Mouse (Mus musculus) G1E (cell line): ENCODE measurements around the gene Myh9.
"Not testable (repeated sequence)": the region's sequence is repeated elsewhere in the genome, so short reads cannot be mapped to it uniquely, and the experiment has no call there.

Experiments used
- CTCF ChIP-seq: IDR thresholded peaks from 2 replicates; pipeline ENCODE4 v1.5.1; 2012; ENCODE audit warnings: low read depth, low read length, inconsistent platforms, mixed read lengths
- GATA1 ChIP-seq: IDR thresholded peaks from 2 replicates; pipeline ENCODE4 v1.6.1; 2012; ENCODE audit warnings: borderline replicate concordance, low read length, inconsistent platforms, mixed read lengths
- GATA2 ChIP-seq: IDR thresholded peaks from 2 replicates; pipeline ENCODE4 v1.6.1; 2012; ENCODE audit warnings: low read depth, low read length, inconsistent platforms, borderline replicate concordance
- TAL1 ChIP-seq: conservative IDR thresholded peaks from 2 replicates; pipeline ENCODE4 v1.6.1; 2012; ENCODE audit warnings: low read depth, low read length, inconsistent platforms, mixed read lengths

- not testable (repeated sequence) for TF ChIP-seq CTCF, GATA1, GATA2, TAL1
These were observed 108.6 kb downstream of the Myh9 start for GRCm38 (mm10) chr15:77733380-77733779.
